Mouse (Mus musculus): ENCODE results near the gene Fetub.
A peak's percentile ranks its signal among the peaks of the same experiment; 100 is the strongest.
"Not testable (repeated sequence)": the region's sequence is repeated elsewhere in the genome, so short reads cannot be mapped to it uniquely, and the experiment has no call there.

The Fetub gene

GRCm38 (mm10) chr16:22911986-22912385 lies 6.1 kb upstream of the Fetub start:
- peak; percentile 37 for DNase-seq

GRCm38 (mm10) chr16:22912886-22913285 lies 5.2 kb upstream of the Fetub start:
- DNase-seq = no peak

GRCm38 (mm10) chr16:22914276-22914675 lies 3.9 kb upstream of the Fetub start:
- no peak for DNase-seq

- DNase-seq = no peak
Observed at GRCm38 (mm10) chr16:22918664-22919312, 654 bp downstream of the Fetub start.

- DNase-seq = no peak
Observed at GRCm38 (mm10) chr16:22919971-22920854, 2.1 kb downstream of the Fetub start.

- no peak for DNase-seq
Observed at GRCm38 (mm10) chr16:22921761-22922160, 3.6 kb downstream of the Fetub start.

- DNase-seq = no peak
Observed at GRCm38 (mm10) chr16:22922433-22922832, 4.3 kb downstream of the Fetub start.

GRCm38 (mm10) chr16:22929575-22929974 lies 11.4 kb downstream of the Fetub start:
- DNase-seq = peak; percentile 65

- no peak for DNase-seq
Observed at GRCm38 (mm10) chr16:22931431-22932200, 13.5 kb downstream of the Fetub start.

- DNase-seq = no peak
Observed at GRCm38 (mm10) chr16:22937631-22938030, 19.5 kb downstream of the Fetub start.

- DNase-seq = no peak
Observed at GRCm38 (mm10) chr16:22938541-22938940, 20.4 kb downstream of the Fetub start.

GRCm38 (mm10) chr16:22939120-22939695 lies 21.1 kb downstream of the Fetub start:
- no peak for DNase-seq

GRCm38 (mm10) chr16:22941825-22942476 lies 23.8 kb downstream of the Fetub start:
- DNase-seq = not testable (repeated sequence)

GRCm38 (mm10) chr16:22947371-22947770 lies 29.2 kb downstream of the Fetub start:
- DNase-seq = no peak

GRCm38 (mm10) chr16:22950840-22951395 lies 32.8 kb downstream of the Fetub start, which contains the start of gene Hrg:
TSS of gene Hrg (plus strand) at chr16:22951072.
- no peak for DNase-seq

GRCm38 (mm10) chr16:22953069-22953468 lies 34.9 kb downstream of the Fetub start:
- no peak for DNase-seq

GRCm38 (mm10) chr16:22955397-22956084 lies 37.4 kb downstream of the Fetub start:
- no peak for DNase-seq

- DNase-seq = no peak
Observed at GRCm38 (mm10) chr16:22956085-22956439, 37.9 kb downstream of the Fetub start.

GRCm38 (mm10) chr16:22961073-22961472 lies 42.9 kb downstream of the Fetub start:
- DNase-seq = no peak

- no peak for DNase-seq
Observed at GRCm38 (mm10) chr16:22962256-22962655, 44.1 kb downstream of the Fetub start.

GRCm38 (mm10) chr16:22963293-22963692 lies 45.2 kb downstream of the Fetub start:
- DNase-seq = no peak
